Mouse (Mus musculus) hindbrain, postnatal 0 days (tissue): Measurements from ENCODE around the gene C1d. TPM values are rescaled to one million over a fixed set of nuclear protein-coding genes. Genes with fewer than 3 reads are reported as not detected.

ENCODE experiments used
- ATAC-seq: fragments of 200-750 bp; cut with Nextera tagmentation; 2 replicates; pipeline ENCODE4 v1.8.0; 2017; ENCODE audit warnings: mild to moderate bottlenecking, moderate TSS enrichment, moderate library complexity
- DNase-seq: peaks from one replicate; pipeline ENCODE4 v3.0.0-alpha.2; 2015; ENCODE audit warnings: low spot score
- H3K27ac ChIP-seq: fragments of 300-500 bp; sonication (generic); 2 replicates; pipeline ENCODE4 v1.5.1; 2014; ENCODE audit warnings: mild to moderate bottlenecking
- H3K27me3 ChIP-seq: fragments of 300-500 bp; sonication (generic); 2 replicates; pipeline ENCODE4 v1.6.1; 2014; ENCODE audit warnings: low read length, mixed read lengths; ENCODE audit not compliant: insufficient read depth
- H3K36me3 ChIP-seq: fragments of 300-500 bp; sonication (generic); 2 replicates; pipeline ENCODE4 v1.6.1; 2014; ENCODE audit warnings: low read length, mixed read lengths; ENCODE audit not compliant: insufficient read depth
- H3K4me1 ChIP-seq: fragments of 300-500 bp; sonication (generic); 2 replicates; pipeline ENCODE4 v1.6.1; 2014; ENCODE audit warnings: antibody characterized with exemption, low read length, mixed read lengths; ENCODE audit not compliant: insufficient read depth
- H3K4me2 ChIP-seq: fragments of 300-500 bp; sonication (generic); 2 replicates; pipeline ENCODE4 v1.6.1; 2014; ENCODE audit warnings: low read depth, mild to moderate bottlenecking, low read length, moderate library complexity, mixed read lengths
- H3K4me3 ChIP-seq: fragments of 300-500 bp; sonication (generic); 2 replicates; pipeline ENCODE4 v1.5.1; 2014; ENCODE audit warnings: low read length
- H3K9ac ChIP-seq: fragments of 300-500 bp; sonication (generic); replicated peaks from 2 replicates; pipeline ENCODE4 v1.6.1; 2014; ENCODE audit warnings: mild to moderate bottlenecking, low read length, moderate library complexity, mixed read lengths
- H3K9me3 ChIP-seq: fragments of 300-500 bp; sonication (generic); 2 replicates; pipeline ENCODE4 v1.6.1; 2016; ENCODE audit warnings: low read length, mixed read lengths
- CTCF ChIP-seq: IDR thresholded peaks from 2 replicates; pipeline ENCODE4 v1.5.1; 2016; ENCODE audit warnings: antibody characterized with exemption, control low read depth, low read depth
- WGBS: fragments of 180-500 bp; shearing (Covaris S2); extraction: QIAGEN DNeasy Blood & Tissue Kit; methylation state at CpG from one replicate; pipeline ENCODE4 v1.1.7; 2014; 5-methylcytosine and 5-hydroxymethylcytosine counted together
- polyA plus RNA-seq: library from polyadenylated mRNA; unstranded; fragments of >200 nt; fragmentation: Nextera tagmentation; extraction: Ambion mirVana; gene quantifications from 2 replicates; pipeline ENCODE4 v1.2.1, GENCODE M21; 2015
- total RNA-seq: library from RNA; depleted of rRNA; stranded (reverse); fragments of >200 nt; gene quantifications from 2 replicates; pipeline ENCODE4 v1.2.3, GENCODE M21; 2014; rRNA removed

Gene C1d
- 26.6 and 47.1 TPM in 2 replicates for total RNA-seq
- polyA plus RNA-seq: 170 and 175 TPM in 2 replicates

DNA sequence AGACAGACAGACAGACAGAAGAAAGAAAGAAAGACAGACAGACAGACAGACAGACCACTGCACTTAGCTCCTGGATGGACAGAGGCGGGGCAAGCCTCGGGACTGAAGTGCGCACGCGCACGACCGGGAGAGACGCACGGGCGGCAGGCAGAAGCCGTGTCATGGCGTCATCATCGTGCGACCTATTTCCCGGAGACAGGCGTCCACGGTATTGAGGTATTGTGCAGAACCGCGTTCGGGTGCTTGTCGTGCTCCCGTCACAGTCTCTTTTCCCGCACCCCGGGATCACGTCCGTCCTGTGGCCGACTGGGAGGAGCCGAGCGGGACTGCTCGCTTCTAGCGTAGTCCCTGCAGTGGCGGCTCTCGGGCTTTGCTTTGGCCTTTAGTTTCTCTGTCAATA lies at the start of gene C1d:
TSS of gene C1d (plus strand) at position 137 of the 400 bp plus-strand sequence.
- Histone ChIP-seq H3K4me1 (peaks cover 3% of the 10 kb centered on the region; the same call in 1 of the 2 replicates), H3K27ac (peak within 1 kb of the TSS; percentile 89), H3K9me3 (no peaks in the 10 kb centered on the region), H3K36me3 (no peaks in the 10 kb centered on the region), H3K4me3 (peak within 1 kb of the TSS; percentile 67), H3K9ac (peak within 1 kb of the TSS; percentile 74), H3K4me2 (peak within 1 kb of the TSS; percentile 83), H3K27me3 (no peaks in the 10 kb centered on the region)
- WGBS: under 1% methylated on average over 33 of the region's 33 CpGs
- TF ChIP-seq CTCF: no peak
- ATAC-seq (peak; percentile 96), DNase-seq (peak; percentile 99)

DNA sequence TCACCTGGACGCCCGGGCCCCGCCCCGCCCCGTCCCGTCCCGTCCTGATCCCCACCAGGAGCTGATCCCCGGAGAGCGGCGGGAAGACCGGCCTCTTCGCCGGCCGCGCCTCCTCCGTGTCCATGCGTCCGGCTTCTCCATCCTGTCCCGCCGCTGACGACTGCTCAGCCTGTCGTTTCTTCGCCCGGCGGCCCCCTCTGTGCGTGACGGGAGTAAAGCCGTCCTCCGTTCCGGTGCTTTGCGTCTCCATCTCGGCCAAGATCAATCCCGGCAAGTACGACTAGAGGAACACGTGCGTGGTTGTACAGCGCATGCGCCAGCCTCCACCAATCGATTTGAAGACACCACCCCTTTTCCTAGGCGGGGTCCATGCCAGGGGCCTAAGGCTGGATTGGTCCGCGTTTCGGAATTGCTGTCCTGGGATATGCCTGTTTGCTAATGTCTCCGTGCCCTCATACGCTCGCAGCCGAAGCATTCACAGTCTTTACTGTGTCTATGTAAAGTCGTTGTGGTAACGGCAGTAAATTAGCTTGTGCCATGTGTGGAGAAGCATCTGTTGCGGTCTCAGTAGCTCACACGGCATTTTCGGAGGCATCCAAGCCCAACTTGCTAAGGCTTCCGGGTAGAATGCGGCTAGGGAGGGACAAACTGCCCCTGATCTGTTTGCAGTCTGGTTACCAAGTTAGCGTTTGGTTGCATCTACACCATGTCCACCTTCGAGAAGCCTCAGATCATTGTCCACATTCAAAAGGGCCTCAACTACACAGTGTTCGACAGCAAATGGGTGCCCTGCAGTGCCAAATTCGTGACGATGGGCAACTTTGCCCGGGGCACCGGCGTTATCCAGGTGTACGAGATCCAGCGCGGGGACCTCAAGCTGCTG lies 45.9 kb upstream of the C1d start, which contains the start of gene Pno1:
TSS of gene Pno1 (minus strand) at position 311 of the 883 bp plus-strand sequence.
- ATAC-seq: peak; percentile 99
- TF ChIP-seq CTCF: no peak
- no peaks in the 10 kb centered on the region for H3K27me3 ChIP-seq

DNA sequence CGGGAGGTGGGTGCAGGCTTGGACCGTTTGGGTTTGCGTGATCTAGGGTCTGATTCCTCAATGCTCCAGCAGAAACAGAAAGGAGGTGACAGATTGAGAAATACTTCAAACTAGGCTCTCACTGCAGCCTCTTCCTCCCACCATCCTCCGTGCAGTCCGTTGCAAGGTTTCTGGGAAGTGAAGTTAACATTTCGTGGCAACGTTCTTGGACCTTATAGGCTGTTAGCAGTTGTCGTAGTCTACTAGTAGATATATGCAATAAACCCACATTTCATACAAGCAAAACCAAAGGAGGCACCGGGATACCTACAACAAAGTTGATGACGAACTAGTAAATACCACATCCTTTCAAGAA lies 45.3 kb upstream of the C1d start:
- DNase-seq: peak; percentile 42
- no peaks in the 10 kb centered on the region for H3K27me3 ChIP-seq

More for the DNA sequence above, 45.9 kb upstream of the C1d start, which contains the start of gene Pno1:
- Histone ChIP-seq H3K4me2 (peak within 1 kb of the TSS; percentile 76), H3K36me3 (peaks cover 13% of the 10 kb centered on the region; the same call in 1 of the 2 replicates), H3K27ac (peak within 1 kb of the TSS; percentile 88), H3K4me3 (peak within 1 kb of the TSS; percentile 75), H3K9me3 (no peaks in the 10 kb centered on the region), H3K9ac (peak within 1 kb of the TSS; percentile 63), H3K4me1 (no peaks in the 10 kb centered on the region)
- DNase-seq: peak; percentile 99
- WGBS: under 1% methylated on average over 62 of the region's 65 CpGs

DNA sequence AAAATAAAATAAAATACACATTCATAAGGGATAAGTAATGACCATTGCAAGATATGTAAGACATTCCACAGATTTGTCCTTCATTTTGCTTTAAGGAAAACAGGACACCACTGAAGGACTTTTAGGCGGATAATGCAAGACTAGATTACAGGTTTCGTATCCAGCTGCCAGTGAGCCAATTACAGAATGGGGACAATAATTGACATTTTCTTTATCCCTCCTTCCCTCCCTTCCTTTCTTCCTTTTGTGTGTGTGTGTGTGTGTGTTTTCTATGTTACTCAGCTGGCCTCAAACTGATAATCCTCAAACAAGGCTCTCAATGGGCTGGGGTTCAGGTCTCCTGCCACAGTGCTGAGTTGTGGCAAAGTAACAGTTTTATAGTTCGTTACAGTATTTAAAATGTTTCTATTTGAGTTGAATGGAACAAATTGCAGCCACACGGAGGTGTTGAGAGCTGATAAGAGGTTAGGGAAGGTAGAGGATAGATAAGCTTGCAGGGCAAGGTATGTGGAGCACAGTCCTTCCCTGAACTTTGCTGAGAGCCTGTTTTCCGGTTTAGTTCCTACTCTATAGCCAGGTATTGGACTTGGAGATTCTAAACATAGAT lies 44.4 kb upstream of the C1d start:
- ATAC-seq (no peak), DNase-seq (no peak)
- Histone ChIP-seq H3K9me3 (no peaks in the 10 kb centered on the region), H3K4me2 (peak overlapping the region; percentile 76), H3K4me3 (no peak overlapping the region), H3K27me3 (no peaks in the 10 kb centered on the region), H3K9ac (no peak overlapping the region), H3K36me3 (peaks cover 6% of the 10 kb centered on the region; the same call in 1 of the 2 replicates), H3K27ac (no peak overlapping the region), H3K4me1 (no peaks in the 10 kb centered on the region)
- 89% methylated on average over 5 of the region's 5 CpGs for WGBS
- TF ChIP-seq CTCF: no peak

More for the DNA sequence above, 45.3 kb upstream of the C1d start:
- Histone ChIP-seq H3K27ac (peak overlapping the region; percentile 88), H3K4me3 (peak overlapping the region; percentile 75), H3K4me1 (no peaks in the 10 kb centered on the region), H3K36me3 (peaks cover 8% of the 10 kb centered on the region; the same call in 1 of the 2 replicates), H3K9ac (peak overlapping the region; percentile 63), H3K9me3 (no peaks in the 10 kb centered on the region), H3K4me2 (peak overlapping the region; percentile 76)
- no peak for ATAC-seq
- TF ChIP-seq CTCF: peak; percentile 6; the same call in 1 of the 2 replicates
- WGBS: 2% methylated on average over 10 of the region's 10 CpGs

GRCm38 (mm10) chr11:17215475-17215874 lies 41.9 kb upstream of the C1d start:
- Histone ChIP-seq H3K36me3 (no peaks in the 10 kb centered on the region), H3K27me3 (no peaks in the 10 kb centered on the region), H3K4me2 (no peak overlapping the region), H3K9me3 (no peaks in the 10 kb centered on the region), H3K4me1 (no peaks in the 10 kb centered on the region), H3K9ac (no peak overlapping the region), H3K27ac (no peak overlapping the region), H3K4me3 (no peak overlapping the region)
- 90% methylated on average over 3 of the region's 3 CpGs for WGBS
- ATAC-seq (no peak), DNase-seq (no peak)
- no peak for TF ChIP-seq CTCF

DNA sequence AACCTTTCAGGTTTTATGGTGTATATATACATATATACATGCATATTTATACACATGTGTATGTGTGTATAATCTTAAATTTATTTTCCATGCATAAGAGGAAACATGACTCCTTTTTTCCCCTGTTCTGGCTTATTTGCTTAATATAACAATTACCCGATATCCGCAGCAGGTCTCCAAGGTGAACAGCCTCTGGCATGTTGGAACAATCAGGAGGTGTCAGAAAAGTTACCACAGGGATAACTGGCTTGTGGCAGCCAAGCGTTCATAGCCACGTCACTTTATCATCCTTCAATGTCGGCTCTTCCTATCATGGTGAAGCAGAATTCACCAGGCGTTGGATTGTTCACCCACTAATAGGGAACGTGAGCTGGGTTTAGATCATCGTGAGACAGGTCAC lies 36.3 kb upstream of the C1d start:
- no peak for TF ChIP-seq CTCF
- DNase-seq: no peak
- no peak overlapping the region for H3K27ac ChIP-seq
- no peaks in the 10 kb centered on the region for H3K27me3 ChIP-seq
- no peak overlapping the region for H3K4me2 ChIP-seq
- no peak overlapping the region for H3K4me3 ChIP-seq
- H3K36me3 ChIP-seq: peaks cover 7% of the 10 kb centered on the region; the same call in 1 of the 2 replicates
- H3K9ac ChIP-seq: no peak overlapping the region
- ATAC-seq: no peak
- whole genome bisulfite sequencing: 94% methylated on average over 8 of the region's 8 CpGs
- H3K4me1 ChIP-seq: no peaks in the 10 kb centered on the region
- no peaks in the 10 kb centered on the region for H3K9me3 ChIP-seq
